Mouse (Mus musculus) cerebellum, adult 2 months (tissue): Measurements from ENCODE around the gene Klhl7.

Experiments used
- CTCF ChIP-seq: fragments of 200-500 bp; IDR thresholded peaks from 2 replicates; pipeline ENCODE4 v1.5.1; 2011; ENCODE audit warnings: low read depth, mild to moderate bottlenecking, control low read depth, low read length, moderate library complexity, borderline replicate concordance; ENCODE audit not compliant: insufficient read depth
- POLR2A ChIP-seq: fragments of 200-500 bp; IDR thresholded peaks from 2 replicates; pipeline ENCODE4 v1.6.1; 2011; ENCODE audit warnings: low read length, control low read depth, borderline replicate concordance; ENCODE audit not compliant: insufficient read depth

- TF ChIP-seq CTCF (no peak), POLR2A (no peak)
These were observed 12.0 kb upstream of the Klhl7 start for GRCm38 (mm10) chr5:24088451-24088850.
